ENCODE assay signal across 9 mouse cellular contexts in the genomic region with DNA sequence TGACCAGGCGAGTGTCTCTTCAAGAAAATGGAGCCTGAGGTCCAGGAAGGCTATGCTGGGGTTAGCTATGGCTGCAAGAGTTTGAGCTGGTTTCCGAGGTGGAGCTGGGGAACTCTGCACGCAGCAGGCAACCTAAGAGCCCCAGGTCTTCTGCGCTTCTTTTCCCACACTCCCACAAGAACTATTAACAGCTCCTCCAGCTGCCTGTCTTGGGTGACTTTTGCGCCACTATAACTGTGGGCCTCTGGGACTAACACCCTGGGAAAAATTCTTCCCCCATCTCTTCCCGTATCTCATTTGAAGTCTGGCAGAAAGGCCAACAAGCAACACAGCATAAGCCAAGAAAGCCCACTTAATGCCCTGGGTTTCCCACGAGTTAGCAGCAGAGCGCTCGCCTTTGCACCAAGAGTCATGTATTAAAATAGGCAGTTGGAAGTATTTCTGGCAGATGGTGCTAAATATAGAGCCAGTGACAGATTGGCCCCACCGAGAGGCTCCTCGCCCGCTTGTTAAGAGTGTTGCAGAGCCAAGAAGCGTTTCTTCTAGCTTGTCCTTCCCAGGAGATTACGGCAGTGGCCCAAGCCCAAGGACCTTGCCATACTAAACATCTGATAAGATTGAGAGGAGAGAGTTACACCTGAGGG.
DNase-seq lines count a peak whose midpoint lies in the region; ATAC-seq lines count a peak whose summit lies in the region.
"Had no signal": no experiment of that assay in that cellular context is flagged by ENCODE, and none has a peak within 500 bp of the region (broad histone marks: within the 10 kb centered on the region; RNA-seq: fewer than 3 reads in every experiment).

No protein-coding gene starts in this region.

- H3K9ac ChIP-seq in kidney, embryonic 16.5 days (replicated peaks; ENCODE audit: low read length) = no peak overlapping the region

- ATAC-seq in kidney, embryonic 16.5 days (ENCODE audit: low FRiP score, low TSS enrichment) = no peak

- H3K36me3 ChIP-seq in kidney, embryonic 16.5 days (ENCODE audit: insufficient read depth, low read length) = no peaks in the 10 kb centered on the region

- peak; percentile 45 for DNase-seq in layer of hippocampus, adult 9-11 months
- no peak for DNase-seq in layer of hippocampus, postnatal 36 days
- peak; percentile 82 for DNase-seq in cerebellum, adult 9-11 months
- peak; percentile 49 to 66 for DNase-seq in heart, adult 18-20 months
- DNase-seq in left cerebral cortex, postnatal 36 days (ENCODE audit: low spot score in 2 of 2) = peak; percentile 20 to 30
- DNase-seq in T-cell, adult 2 months (ENCODE audit: low spot score) = no peak
- DNase-seq: adrenal gland, adult 2 months; lung, adult 18-20 months had no signal

- no peaks in the 10 kb centered on the region for H3K9me3 ChIP-seq in kidney, embryonic 16.5 days (ENCODE audit: low read length)

- H3K27ac ChIP-seq in kidney, embryonic 16.5 days (ENCODE audit: low read length) = no peak overlapping the region

- H3K4me2 ChIP-seq in kidney, embryonic 16.5 days (replicated peaks; ENCODE audit: low read depth, low read length) = no peak overlapping the region

- no peaks in the 10 kb centered on the region for H3K27me3 ChIP-seq in kidney, embryonic 16.5 days (ENCODE audit: insufficient read depth, low read length)

- no peaks in the 10 kb centered on the region for H3K4me1 ChIP-seq in kidney, embryonic 16.5 days (ENCODE audit: insufficient read depth, low read length)

- no peak overlapping the region for H3K4me3 ChIP-seq in kidney, embryonic 16.5 days (ENCODE audit: low read length)

- 71% methylated on average over 14 of the region's 14 CpGs for WGBS in kidney, embryonic 16.5 days

- intact Hi-C loops in left cerebral cortex, postnatal 36 days (cut with DNase I) = no loop called here

Comparison
In these comparisons a context has a peak if more than half of its experiments do, and no peak if none do; other contexts are left out.
1. DNase-seq: peak in layer of hippocampus, adult 9-11 months (single experiment), cerebellum, adult 9-11 months (single experiment), heart, adult 18-20 months (2 of 2) and left cerebral cortex, postnatal 36 days (2 of 2); none in layer of hippocampus, postnatal 36 days (0 of 2) and T-cell, adult 2 months (single experiment).